Mouse (Mus musculus) MN1 (cell line): ENCODE measurements around the gene Foxn1.

Experiments
- DNase-seq: peaks from one replicate; pipeline ENCODE4 v3.0.0-alpha.2; 2016; ENCODE audit warnings: low spot score

Foxn1 gene

DNA sequence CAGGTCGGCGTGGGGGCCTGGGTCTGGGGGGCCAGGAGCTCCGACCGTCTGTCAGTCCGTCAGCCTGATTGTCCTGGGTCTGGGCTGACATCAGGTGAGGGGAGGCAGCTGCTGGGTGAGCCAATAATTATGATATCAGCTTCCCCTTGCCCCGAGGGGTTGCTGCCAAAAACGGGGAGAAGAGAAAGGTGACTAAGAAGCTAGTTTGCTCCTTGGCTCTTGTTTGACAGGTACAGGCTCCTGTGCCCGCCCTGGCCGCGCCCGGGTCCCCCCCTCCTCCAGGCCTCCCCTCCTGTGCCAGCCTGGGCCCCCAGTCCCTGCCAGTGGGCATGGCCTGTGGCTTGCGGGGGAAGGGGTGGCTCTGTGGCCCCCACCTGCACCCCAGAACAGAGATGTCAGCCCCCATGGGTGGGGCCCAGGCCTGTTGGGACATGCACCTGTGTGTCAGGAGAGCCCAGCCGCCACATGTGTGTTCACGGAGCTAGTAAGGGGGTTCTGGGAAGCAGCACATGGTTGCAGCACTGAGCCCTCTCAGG is at the start of gene Foxn1:
TSS of gene Foxn1 (minus strand) at position 51 of the 536 bp plus-strand sequence.
- no peak for DNase-seq

DNA sequence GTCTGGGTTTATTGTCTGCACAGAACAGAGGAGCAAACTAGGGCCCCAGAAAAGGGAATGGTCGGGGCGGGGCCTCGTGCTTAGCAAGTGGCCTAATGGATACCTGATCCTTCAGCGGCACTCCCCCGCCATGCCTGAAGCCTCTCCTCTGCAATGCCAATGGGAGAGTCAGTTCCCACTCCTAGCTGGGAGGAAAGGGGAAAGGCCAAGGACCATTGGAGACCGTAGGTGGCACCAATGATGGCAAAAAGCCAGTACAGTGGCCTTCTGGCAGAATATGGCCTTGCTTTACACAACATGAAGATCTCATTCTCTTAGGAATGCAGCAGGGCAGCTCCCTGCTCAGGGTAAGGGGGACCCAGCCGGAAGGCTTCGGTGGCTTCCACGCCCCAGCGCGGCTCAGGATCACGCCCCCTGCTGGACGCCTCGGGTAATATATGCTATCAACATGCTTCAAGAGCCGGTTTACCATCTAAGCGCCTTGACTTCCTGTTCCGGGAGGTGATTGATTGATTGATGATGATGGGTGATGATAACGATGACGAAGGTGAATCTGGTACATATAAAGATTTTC is 49.5 kb upstream of the Foxn1 start:
- no peak for DNase-seq

DNA sequence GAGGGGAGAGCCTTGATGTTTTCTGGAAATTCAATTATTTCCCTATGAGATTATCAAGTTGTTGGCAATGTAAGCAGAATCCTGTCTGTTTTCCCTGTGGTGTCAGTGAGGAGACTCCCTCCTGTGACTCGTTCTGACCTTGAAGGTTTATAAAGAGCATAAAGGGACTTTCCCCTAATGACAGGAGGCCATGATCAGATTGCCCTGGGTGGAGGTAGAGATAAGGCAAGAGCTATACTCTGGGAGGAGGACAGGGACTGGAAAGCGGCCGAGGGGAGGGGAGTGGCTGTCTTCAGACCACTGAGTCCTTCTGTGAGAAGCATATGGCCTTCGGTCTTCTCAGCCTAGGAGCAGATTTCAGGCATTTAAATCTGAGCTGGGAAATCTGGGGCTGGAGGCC is 47.7 kb upstream of the Foxn1 start:
- no peak for DNase-seq

DNA sequence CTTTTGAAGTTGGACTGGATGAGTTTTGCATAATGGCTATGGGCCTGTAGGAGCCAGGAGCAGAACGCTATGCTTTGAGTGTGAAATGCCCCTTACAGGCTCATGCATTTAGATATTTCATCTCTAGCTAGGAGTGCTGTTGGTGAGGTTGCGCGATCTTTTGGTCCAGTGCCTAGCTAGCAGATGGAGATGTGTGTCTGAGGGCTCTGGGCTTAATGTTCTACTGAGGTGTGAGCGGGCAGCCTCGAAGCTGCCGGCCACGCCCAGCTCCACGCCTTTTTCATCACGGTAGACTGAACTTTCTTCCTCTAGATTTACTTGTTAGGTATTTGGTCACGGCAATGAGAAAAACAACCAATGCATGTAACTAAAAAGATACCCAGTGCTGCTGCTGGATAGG is 44.8 kb upstream of the Foxn1 start:
- no peak for DNase-seq

DNA sequence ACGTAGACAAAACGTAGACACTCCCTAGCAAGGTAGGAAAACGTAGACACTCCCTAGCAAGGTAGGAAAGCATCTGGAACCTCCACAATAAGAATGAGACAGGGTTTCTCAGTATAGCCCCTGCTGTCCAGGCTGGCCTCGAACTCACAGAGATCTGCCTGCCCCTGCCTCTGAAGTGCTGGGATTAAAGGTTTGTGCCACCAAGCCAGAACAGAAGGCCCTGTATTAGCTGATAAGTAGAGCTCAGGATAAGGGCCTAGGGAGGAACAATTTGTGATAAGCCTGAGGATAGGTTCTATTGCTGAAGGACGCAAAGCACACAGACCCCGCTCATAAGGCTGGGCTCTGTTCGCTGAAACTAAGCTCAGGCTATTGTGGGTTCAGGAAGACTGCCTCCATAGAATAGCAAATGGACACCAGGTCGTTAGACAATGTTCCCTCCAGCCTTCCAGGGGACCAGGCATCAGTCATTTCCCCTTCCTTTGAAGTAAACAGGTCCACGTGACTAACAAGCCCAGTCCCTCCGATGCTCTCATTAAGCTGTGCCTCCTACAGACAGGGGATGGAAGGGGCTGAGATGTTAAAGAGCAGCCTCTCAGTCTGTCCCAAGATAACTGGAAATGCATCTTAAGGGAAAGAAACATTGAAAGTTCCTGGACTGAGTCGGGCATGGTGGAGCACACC is 44.0 kb upstream of the Foxn1 start:
- DNase-seq = no peak

DNA sequence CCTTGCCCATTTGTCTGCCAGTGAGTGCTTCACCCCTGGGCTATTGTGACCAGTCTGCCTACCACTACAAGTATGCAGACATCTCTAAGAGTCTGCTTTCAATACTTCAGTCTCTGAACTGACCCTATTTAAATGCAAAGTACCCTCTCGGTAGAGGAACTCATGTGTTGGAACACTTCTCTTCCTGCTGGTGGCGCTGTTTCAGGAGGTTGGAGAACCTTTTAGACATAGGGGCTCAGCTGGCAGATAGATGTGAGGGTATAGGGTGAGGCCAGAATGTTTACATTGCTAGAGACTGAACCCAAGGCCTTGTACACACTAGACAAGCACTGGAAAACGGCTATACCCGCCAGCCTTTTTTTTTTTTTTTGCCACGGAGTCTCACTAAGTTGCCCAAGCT is 42.0 kb upstream of the Foxn1 start:
- DNase-seq = no peak

DNA sequence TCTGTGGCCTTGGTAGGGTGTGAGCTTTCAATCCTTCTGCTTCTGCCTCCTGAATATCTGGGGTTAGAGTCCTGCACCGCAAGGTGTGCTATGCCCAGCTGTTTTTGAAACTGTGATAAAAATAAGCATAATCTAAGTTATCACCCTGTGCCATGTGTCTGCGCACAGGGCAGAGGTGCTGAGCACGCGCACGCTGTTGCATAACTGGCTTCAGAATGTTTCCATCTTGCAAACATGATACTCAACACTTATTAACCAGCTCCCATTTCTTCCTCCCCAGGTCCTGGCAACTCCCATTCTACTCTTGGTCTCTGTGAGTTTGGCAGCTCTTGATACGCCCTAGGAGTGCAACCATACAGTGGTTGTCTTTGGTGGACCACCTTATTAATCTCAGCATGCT is 41.3 kb upstream of the Foxn1 start:
- no peak for DNase-seq

DNA sequence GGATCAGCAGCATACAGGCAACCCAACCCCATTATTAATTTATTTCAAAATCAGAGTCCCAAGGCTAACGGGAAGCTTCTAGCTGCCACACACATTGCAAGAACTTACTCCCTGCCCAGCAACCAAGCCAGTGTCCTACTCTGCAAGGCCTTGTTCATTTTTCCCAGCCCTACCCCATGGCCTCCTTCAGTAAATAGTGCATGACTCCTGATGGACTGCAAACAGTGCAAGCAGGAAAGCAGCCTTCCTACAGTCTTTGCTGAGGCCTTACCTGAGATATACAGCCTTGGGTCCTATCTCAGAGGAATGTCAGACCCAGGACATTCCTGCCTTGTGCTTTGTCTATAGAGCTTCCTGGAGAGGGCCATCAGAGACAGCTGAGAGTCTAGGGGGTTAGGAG is 39.2 kb upstream of the Foxn1 start:
- DNase-seq = no peak

DNA sequence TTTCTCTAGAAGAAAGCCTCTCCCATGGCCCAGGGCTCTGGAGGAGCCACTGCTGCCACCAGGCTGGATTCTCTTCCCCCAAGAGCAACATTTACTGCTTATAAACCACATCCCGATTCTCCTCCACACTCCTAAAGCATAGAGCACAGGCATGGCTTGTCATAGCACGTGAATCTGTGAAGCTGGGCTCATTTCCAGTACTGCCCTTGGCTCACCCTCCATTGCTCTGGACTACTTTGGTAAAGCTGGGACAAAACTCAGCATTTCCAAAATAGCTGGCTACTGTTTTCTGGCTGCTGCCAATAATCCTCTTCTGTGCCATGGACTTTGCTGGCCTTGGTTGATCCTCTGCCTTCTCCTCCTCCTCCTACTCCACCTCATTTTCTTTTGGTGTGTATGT is 38.0 kb upstream of the Foxn1 start:
- DNase-seq = no peak

DNA sequence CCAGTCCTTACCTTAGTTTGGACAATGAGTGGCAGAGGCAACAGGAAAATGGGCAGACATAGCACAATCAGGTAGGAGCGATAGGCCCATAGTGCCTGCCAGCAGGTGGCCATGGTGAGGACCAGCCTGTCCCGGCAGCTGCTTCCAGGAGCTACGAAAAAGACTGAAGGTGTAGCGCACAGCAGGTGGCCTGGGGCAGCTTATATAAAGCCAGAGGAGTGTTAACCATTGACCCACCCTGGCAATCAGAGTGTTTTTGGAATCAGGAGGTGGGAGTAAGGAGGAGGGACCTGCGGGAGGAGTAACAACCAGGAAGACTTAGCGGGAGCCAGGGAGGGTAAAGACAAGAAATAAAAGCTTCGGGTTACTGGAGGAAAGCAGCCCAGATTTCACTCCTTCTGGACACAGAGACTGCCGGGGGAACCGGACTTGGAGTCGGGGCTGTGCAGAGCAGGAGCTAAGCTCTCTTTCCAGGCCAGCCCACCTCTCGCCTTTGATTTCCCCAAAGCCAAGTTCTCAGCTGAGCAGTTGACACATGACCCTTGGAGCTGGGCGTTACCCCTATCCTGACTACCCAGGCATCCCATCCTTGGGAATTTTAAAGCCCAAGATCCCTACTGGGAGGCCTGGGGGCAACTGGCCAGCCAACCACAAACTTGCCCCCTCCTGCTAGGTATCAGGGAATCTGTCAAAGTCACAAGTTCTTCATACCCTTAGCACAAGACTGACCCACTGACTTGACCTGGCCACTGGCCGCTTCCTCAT is 35.9 kb upstream of the Foxn1 start, which contains the start of gene Slc13a2:
TSS of gene Slc13a2 (minus strand) at position 163 of the 765 bp plus-strand sequence.
- no peak for DNase-seq

DNA sequence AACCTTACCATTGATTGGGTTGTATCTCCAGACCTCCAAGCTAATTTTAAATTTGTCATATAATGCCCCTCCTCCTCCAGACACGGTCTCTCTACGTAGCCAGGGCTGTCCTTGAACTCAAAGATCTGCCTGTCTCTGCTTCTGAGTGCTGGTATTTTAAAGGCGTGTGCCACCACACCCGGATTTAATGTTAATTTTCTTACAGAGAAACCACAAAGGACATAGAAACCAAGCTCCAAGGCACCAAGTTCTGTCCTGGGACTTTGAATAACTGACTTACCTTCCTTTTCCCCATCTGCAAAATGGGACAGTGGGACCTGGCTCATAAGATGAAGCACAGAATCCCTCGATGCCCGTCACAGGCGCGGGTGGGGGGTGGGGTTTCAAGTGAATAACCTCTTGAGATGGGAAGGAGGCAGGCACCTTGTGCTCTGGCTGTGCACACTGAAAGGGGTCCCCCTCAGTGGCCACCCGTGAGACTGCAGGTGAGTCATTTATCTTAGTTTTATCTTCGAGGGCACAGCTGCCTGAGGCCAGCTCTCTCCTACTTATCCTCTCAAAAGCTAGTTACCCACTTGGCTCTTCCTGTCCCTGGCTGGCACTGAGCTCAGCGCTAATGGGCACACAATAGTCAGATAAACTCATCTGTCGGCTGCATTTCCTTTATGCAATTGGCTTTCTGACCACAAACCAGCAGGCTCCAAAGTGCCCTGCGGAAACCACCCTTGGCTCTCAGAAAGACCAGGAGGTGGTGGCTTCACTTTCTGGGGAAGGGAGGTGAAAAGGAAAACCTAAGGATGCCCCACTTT is 35.0 kb upstream of the Foxn1 start:
- DNase-seq = no peak

DNA sequence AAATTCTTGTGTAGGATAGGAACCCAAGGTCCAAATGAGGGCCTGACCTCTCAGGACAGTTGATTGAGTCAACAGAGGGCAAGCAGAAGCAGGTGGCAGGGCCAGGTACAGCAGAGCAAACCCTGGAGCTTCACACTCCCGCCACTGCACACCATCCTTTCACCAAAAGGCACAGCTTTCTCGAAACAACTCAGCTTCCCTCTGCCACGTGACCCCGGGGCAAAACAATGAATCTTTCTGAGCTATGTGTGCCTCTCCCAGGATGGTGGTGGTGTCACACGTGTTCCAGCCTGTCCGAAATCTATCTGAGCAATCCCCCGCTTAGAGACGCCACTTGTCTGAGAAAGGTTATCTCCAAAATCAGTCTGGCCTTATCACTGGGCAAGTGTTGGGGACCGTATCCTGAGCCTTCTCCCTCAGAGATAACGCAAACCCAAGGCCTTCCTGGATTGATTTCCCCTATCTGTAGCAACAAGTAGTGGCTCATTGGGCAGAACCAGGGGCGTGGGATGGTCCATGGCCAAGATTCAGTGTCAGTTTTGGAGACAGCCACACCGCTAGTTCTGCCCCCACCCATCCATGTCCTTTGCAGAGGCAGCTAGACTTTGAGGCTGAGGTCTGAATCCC is 34.0 kb upstream of the Foxn1 start:
- no peak for DNase-seq

DNA sequence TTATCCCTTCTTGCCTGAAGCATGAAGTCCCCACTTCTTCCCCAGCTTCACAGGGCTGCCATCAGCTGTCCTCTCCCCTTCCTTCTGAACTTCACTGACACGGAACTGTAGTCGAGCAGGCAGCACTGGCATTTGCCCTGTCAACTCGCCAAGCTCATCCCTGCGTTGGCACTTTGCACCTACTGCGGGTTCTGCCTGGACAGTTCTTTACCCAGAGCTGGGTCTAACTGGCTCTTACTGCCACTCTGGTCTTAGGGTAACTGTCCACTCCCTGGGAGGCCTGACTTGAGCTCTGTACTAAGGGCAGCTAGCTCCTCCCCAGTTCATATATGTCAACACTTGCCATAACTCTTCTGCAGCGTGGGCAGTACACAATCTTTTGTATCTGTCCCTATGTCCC is 30.5 kb upstream of the Foxn1 start:
- DNase-seq = no peak

DNA sequence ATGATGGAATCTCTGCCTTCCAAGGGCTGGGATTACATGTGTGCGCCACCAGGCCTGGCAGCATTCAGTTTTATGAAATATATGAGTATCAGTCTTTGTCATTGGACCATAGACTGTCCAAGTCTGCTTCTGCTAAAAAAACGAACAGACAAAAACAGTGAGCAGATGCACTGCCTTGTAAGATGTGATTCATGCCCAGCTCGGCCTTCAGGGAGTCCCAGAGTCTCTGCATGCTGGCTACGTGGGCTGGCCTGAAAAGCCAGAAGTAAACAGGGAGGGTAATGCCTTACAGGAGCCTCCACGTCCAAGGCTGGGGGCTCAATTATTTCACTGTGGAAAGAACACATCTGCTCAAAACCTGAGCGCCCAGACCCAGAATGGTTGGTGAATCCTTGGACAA is 26.5 kb upstream of the Foxn1 start:
- no peak for DNase-seq

DNA sequence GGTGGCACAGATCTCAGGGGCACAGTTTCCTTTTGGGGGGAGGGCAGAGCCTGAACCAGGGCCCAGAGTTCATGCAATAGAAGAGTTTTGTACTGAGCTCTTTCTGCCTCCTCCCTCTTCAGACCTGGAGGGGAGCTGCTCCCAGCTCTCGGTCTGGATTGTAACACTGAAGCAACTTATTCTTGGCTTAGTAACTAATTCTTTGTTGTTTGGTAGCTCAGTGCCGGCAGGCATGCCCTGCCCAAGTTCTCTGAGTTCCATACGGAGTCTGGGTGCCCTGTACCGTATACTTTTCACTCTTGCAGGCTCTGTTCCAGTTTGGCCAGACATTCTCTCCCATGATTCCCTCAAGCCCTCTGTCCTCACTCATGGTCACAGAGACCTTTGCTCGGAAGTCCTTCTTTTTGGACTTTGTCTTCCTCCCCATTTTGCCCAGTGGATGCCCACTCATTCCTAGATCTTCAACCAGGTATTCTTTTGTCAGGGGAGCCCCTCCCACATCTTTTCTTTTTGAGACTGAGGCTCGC is 26.0 kb upstream of the Foxn1 start:
- no peak for DNase-seq

DNA sequence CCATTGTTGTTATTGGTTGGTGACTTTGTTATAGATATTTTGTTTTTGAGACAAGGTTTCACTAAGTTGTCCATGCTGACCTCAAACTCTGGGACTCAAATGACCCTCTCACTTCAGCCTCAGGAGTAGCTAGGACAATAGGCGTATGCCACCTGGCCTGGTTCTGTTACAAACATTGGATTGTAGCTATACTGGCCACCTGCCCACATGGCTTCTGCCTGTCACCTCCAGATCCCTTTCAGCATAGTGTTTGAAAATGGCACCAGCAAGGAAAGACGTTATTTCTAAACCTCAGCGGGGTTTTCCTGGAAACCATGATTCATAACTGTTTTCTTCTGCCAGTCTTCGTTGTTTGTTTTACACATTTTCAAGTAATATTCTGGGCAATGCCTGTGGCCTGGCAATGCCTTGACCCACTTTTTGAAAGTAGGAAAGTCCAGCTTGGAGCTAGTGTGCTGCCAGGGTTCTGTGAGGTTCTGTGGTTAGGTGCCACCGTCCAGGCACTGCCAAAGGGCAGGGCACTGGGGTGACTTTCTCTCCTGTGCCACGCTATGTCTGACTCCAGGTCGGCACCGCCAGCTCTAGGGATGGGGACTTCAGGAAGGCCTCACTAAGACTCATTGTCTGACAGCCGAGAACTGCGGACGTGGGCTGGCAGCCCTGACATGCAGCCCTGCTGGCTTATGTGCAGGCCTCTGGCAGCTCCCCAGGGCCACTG is 25.4 kb upstream of the Foxn1 start:
- DNase-seq = no peak

DNA sequence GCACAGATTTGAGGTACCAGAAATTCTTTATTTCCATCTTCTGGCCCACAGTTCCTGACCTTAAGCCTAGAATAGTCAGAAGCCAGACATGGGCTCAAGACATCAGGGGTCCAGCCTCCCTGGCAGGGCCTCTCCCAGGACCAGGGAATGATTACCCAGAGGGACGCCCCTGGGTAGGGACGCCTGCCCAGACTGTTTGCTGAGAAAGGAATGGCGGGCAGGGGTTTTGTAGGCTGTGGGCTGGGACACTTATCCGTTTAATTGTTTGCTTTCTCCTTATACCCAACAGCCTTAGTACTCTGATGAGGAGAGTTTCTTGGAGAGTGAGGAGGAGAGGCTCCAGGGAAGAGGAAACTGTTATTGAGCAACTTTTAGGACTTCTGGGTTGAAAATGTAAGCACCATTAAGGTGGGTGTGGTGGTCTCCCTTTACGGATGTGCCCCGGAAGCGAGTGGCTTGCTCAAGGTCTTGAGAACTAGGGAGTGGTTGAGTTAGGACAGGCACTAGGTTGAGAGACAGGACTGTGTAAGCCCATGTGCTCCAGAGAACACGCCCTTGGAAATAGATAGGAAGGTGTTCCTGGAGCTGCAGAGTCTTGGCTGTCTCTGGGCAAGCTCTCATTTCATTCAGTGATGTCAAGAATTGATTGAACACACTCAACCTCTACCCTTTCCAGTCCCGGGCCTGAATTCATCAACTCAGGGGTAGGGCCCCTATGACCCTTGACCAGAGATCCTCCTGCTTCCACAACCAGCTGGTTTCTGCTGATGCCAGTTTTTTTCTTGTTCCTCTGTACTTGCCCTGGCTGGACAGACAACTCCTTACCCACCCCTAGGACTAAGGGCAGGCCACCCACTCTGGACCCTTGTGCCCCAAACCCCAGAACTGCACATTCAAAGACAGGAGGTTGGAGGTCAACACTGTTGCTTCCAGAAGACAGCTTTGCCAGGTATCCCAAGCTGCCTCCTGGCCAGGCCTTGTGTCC is 22.2 kb upstream of the Foxn1 start:
- no peak for DNase-seq

DNA sequence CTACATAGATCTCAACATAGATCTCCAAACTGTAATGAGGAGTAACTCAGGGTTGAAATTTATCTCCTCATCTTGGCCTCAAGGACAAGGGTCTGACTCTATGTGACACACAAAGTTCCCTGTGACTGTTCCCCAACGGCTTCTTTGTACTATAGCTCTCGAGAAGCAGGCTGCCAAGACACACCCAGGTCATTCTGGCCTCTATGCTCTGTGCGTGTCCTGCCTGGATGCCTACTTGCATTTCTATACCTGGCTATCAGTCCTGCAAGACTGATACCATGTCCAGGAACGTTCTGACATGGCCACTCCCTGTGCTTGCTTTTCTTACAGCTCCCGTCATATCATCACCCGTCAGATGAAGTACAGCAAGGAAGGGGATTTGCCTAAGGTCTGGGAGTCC is 15.7 kb upstream of the Foxn1 start:
- no peak for DNase-seq

DNA sequence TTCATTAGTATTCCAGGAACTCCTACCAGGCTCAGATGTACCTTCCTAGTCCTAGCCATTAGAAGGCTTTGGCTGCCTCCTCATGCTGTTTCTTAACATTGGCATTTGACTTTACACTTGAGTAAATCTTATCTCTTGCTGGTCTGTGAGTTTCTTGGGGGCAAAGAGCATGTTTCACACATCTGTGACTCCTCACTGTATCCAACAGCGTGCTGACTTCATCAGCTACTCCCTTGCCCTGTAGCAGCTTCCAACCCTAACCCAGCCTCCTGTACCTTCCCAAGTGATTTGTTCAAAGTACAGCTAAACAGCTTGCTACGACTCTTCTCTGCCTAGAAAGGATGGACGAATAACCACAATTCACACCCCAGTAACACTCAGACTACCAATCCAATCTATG is 15.1 kb upstream of the Foxn1 start:
- no peak for DNase-seq

DNA sequence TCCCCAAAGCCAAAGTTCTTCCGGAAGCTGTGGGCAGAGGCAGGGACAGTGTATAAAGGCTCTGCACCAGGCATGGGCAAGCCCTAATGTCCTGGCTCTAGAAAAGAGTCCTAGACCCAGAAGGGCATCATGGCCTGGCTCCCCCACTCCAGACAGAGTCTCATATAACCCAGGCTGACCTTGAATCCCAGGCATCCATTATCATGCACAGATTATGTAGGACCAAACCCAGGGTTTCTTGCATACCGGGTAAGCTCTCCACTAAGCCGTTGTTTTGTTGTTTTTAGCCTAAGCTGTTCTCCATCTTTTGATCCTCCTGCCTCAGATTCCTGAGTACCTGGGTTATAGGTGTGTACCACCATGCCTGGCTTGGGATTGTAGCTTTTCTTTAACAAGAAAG is 14.6 kb upstream of the Foxn1 start:
- DNase-seq = no peak
